In the genomic region with DNA sequence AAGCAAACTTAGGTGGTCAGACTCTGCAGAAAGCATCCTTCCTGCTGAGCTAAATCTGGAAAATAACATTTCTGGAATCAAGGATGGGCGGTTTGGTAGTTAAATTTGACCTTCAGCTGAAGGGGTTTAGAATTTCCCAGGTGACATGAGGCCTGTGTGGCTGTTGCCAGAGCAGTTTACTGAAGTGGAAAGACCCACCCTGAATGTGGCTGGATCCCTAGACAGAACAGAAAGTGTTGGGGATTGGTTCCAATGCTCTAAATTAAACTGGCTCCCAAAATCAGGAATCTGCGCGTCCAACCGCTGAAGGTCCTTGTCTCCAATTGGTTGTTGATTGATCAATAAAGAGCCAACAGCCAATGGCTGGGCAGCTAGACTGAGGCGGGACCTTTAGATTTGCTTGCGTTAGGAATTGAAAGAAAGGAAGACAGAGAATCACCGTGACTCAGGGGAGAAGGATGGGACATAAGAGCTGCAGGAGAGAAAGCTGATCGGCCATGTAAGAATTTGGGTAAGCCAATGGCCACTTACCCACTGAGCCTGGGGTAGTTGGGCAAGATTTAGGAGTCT, we compare ENCODE assay signal across 9 mouse cellular contexts. TPM values are rescaled to one million over a fixed set of nuclear protein-coding genes. Genes with fewer than 3 reads are reported as not detected.
A peak's percentile ranks its signal among the peaks of the same experiment; 100 is the strongest.
DNase-seq lines count a peak whose midpoint lies in the region; ATAC-seq and TF ChIP-seq lines count a peak whose summit lies in the region.
"Had no signal": no experiment of that assay in that cellular context is flagged by ENCODE, and none has a peak within 500 bp of the region (broad histone marks: within the 10 kb centered on the region; RNA-seq: fewer than 3 reads in every experiment).

No protein-coding gene starts in this region.

- no peak overlapping the region for H3K9ac ChIP-seq in heart, adult 2 months (ENCODE audit: low read depth, low read length)
- peak overlapping the region; percentile 8 for H3K9ac ChIP-seq in CH12.LX (ENCODE audit: insufficient read depth, low read depth)
- H3K9ac ChIP-seq in embryonic facial prominence, embryonic 13.5 days: no peak overlapping the region
- no peak overlapping the region for H3K9ac ChIP-seq in intestine, embryonic 16.5 days (ENCODE audit: low read depth, low read length)

- no peak overlapping the region for H3K27ac ChIP-seq in heart, adult 2 months
- no peak overlapping the region for H3K27ac ChIP-seq in CH12.LX (ENCODE audit: insufficient read depth, low read depth)
- H3K27ac ChIP-seq in embryonic facial prominence, embryonic 13.5 days: no peak overlapping the region
- no peak overlapping the region for H3K27ac ChIP-seq in intestine, embryonic 16.5 days (ENCODE audit: low read length)
- H3K27ac ChIP-seq: left cerebral cortex, adult 2 months had no signal

- intact Hi-C loops in heart, adult 2 months (cut with DNase I): no loop called here

- TF ChIP-seq RAD21 in CH12.LX (IDR thresholded peaks at IDR 0.05; ENCODE audit: low read depth, low read length): no peak

- no peaks in the 10 kb centered on the region for H3K36me3 ChIP-seq in heart, adult 2 months (ENCODE audit: control insufficient read depth, insufficient read depth, low read length)
- no peaks in the 10 kb centered on the region for H3K36me3 ChIP-seq in CH12.LX (replicated peaks in 1 of 2; ENCODE audit: control insufficient read depth in 1 of 2, insufficient read depth in 1 of 2, low read length in 1 of 2)
- no peaks in the 10 kb centered on the region for H3K36me3 ChIP-seq in embryonic facial prominence, embryonic 13.5 days
- no peaks in the 10 kb centered on the region for H3K36me3 ChIP-seq in intestine, embryonic 16.5 days (ENCODE audit: control insufficient read depth, insufficient read depth, low read length)

- ATAC-seq in embryonic facial prominence, embryonic 13.5 days (ENCODE audit: insufficient number of reproducible peaks, insufficient read depth, low FRiP score, low TSS enrichment, low read depth): no peak
- ATAC-seq in intestine, embryonic 16.5 days: 0 out of 2 replicates have a peak, but pooled peaks have one; percentile 11

- peak; percentile 34 for DNase-seq in heart, adult 11 months
- no peak for DNase-seq in heart, adult 2 months
- DNase-seq in CH12.LX (ENCODE audit: extremely low read depth): no peak
- no peak for DNase-seq in thymus, adult 18-20 months
- DNase-seq in layer of hippocampus, adult 9-11 months: no peak
- DNase-seq in ovary, postnatal 36 days (ENCODE audit: low spot score): no peak

- 56% methylated on average over 8 of the region's 8 CpGs for WGBS in heart, adult 2 months
- 53% methylated on average over 8 of the region's 8 CpGs for WGBS in embryonic facial prominence, embryonic 13.5 days
- WGBS in intestine, embryonic 16.5 days: 49% methylated on average over 8 of the region's 8 CpGs

- H3K9me3 ChIP-seq in CH12.LX (replicated peaks; ENCODE audit: low read length): no peaks in the 10 kb centered on the region
- no peaks in the 10 kb centered on the region for H3K9me3 ChIP-seq in embryonic facial prominence, embryonic 13.5 days
- no peaks in the 10 kb centered on the region for H3K9me3 ChIP-seq in intestine, embryonic 16.5 days (ENCODE audit: control insufficient read depth, low read length)

- no peaks in the 10 kb centered on the region for H3K4me1 ChIP-seq in heart, adult 2 months (ENCODE audit: control insufficient read depth, insufficient read depth, low read length)
- H3K4me1 ChIP-seq in CH12.LX (ENCODE audit: control insufficient read depth in 1 of 2, insufficient read depth in 2 of 2): peaks cover 6% of the 10 kb centered on the region in 2 experiments; a peak in 3 of 4 replicates
- H3K4me1 ChIP-seq in embryonic facial prominence, embryonic 13.5 days: no peaks in the 10 kb centered on the region
- no peaks in the 10 kb centered on the region for H3K4me1 ChIP-seq in intestine, embryonic 16.5 days (ENCODE audit: control insufficient read depth, insufficient read depth, low read length)

- TF ChIP-seq CTCF in heart, adult 2 months (IDR thresholded peaks at IDR 0.05): no peak
- no peak for TF ChIP-seq CTCF in CH12.LX (conservative IDR thresholded peaks at IDR 0.05 in 1 of 2, IDR thresholded peaks at IDR 0.05 in 1 of 2; ENCODE audit: low read depth in 2 of 2, low read length in 2 of 2)

- no peak for TF ChIP-seq POLR2A in heart, adult 2 months (IDR thresholded peaks at IDR 0.05; ENCODE audit: insufficient read depth, low read depth, low read length)
- peak; percentile 47 for TF ChIP-seq POLR2A in CH12.LX (IDR thresholded peaks at IDR 0.05; ENCODE audit: low read depth, low read length)

- in situ Hi-C loops in CH12.LX (cut with MboI; ENCODE audit: low pct_ligation_motif_present, low pct_unique_long_range_greater_than_20kb, low sequenced_read_pairs): no loop called here

- peak overlapping the region; percentile 61 for H3K4me2 ChIP-seq in CH12.LX (ENCODE audit: insufficient read depth, low read depth, poor library complexity, severe bottlenecking)
- H3K4me2 ChIP-seq in embryonic facial prominence, embryonic 13.5 days: peak overlapping the region; percentile 44
- H3K4me2 ChIP-seq in intestine, embryonic 16.5 days (ENCODE audit: low read depth, low read length): no peak overlapping the region; the same call in 1 of the 2 replicates

- no peak for TF ChIP-seq EP300 in heart, adult 2 months (IDR thresholded peaks at IDR 0.05; ENCODE audit: insufficient read depth, low read depth, low read length)
- no peak; the same call in 1 of the 2 replicates for TF ChIP-seq EP300 in CH12.LX (IDR thresholded peaks at IDR 0.05; ENCODE audit: low read length)

- H3K79me2 ChIP-seq in heart, adult 2 months (replicated peaks; ENCODE audit: control insufficient read depth, insufficient read depth, low read length): no peaks in the 10 kb centered on the region
- H3K79me2 ChIP-seq in CH12.LX (replicated peaks; ENCODE audit: control insufficient read depth, extremely low read depth, insufficient read depth, poor library complexity, severe bottlenecking): no peaks in the 10 kb centered on the region

- no peaks in the 10 kb centered on the region for H3K27me3 ChIP-seq in heart, adult 2 months (ENCODE audit: control insufficient read depth, insufficient read depth, low read length)
- no peaks in the 10 kb centered on the region for H3K27me3 ChIP-seq in CH12.LX (replicated peaks)
- H3K27me3 ChIP-seq in embryonic facial prominence, embryonic 13.5 days: no peaks in the 10 kb centered on the region
- no peaks in the 10 kb centered on the region for H3K27me3 ChIP-seq in intestine, embryonic 16.5 days (replicated peaks; ENCODE audit: control insufficient read depth, insufficient read depth, low read length)

- H3K4me3 ChIP-seq in heart, adult 2 months: no peak overlapping the region
- peak overlapping the region; percentile 24 to 64 (median 58) for H3K4me3 ChIP-seq in CH12.LX (replicated peaks in 1 of 3; ENCODE audit: low read depth in 2 of 3, low read length in 2 of 3, poor library complexity in 1 of 3)
- H3K4me3 ChIP-seq in embryonic facial prominence, embryonic 13.5 days: peak overlapping the region; percentile 27
- peak overlapping the region; percentile 33 for H3K4me3 ChIP-seq in intestine, embryonic 16.5 days (ENCODE audit: low read length)
- H3K4me3 ChIP-seq: left cerebral cortex, adult 2 months had no signal

- dilution Hi-C loops in CH12.LX (cut with MboI; ENCODE audit: extremely low pct_ligation_motif_present, extremely low pct_unique_long_range_greater_than_20kb, low sequenced_read_pairs): no loop called here

TF ChIP-seq in CH12.LX, 34 proteins besides CTCF, POLR2A, EP300 and RAD21:
- TF ChIP-seq TCF12 (IDR thresholded peaks at IDR 0.05; ENCODE audit: low read depth, low read length) (peak; percentile 16; the same call in 1 of the 2 replicates), GABPA (IDR thresholded peaks at IDR 0.05; ENCODE audit: insufficient replicate concordance, low read depth, low read length) (no peak), CHD2 (IDR thresholded peaks at IDR 0.05; ENCODE audit: low read length) (peak; percentile 33; the same call in 1 of the 2 replicates)

RNA-seq across cellular contexts. Expression of a gene that starts 11.5 kb away (rescaled TPM):
- 10 to 100 TPM; 24.0 to 28.1 TPM for total RNA-seq in heart, adult 2 months (2021)
- polyA plus RNA-seq in heart, adult 2 months (2012; rRNA removed): 6.4 and 10.7 TPM in 2 replicates
- total RNA-seq in CH12.LX (2012; rRNA removed) (56.4 and 62.0 TPM in 2 replicates), CH12.LX (2014; rRNA removed) (79.3 and 91.7 TPM in 2 replicates)
- 67.5 and 88.5 TPM in 2 replicates for polyA plus RNA-seq in CH12.LX (2012; ENCODE audit: insufficient read length, low read depth)
- 52.4 and 58.3 TPM in 2 replicates for polyA plus RNA-seq in embryonic facial prominence, embryonic 13.5 days (2015; fragmentation: Nextera tagmentation; extraction: Ambion mirVana)
- 32.8 and 35.9 TPM in 2 replicates for polyA plus RNA-seq in intestine, embryonic 16.5 days (2015; fragmentation: Nextera tagmentation; extraction: Ambion mirVana)

RNA-seq across cellular contexts. Expression of a gene that starts 34.2 kb away (rescaled TPM):
- not detected for total RNA-seq in heart, adult 2 months (2021)
- polyA plus RNA-seq in heart, adult 2 months (2012; rRNA removed): 0.06 and 0.45 TPM in 2 replicates
- 0.13 and 0.50 TPM in 2 replicates for total RNA-seq in CH12.LX (2012; rRNA removed)
- 0.39 and 0.79 TPM in 2 replicates for total RNA-seq in CH12.LX (2014; rRNA removed)
- 0.12 and 0.23 TPM in 2 replicates for polyA plus RNA-seq in CH12.LX (2012; ENCODE audit: insufficient read length, low read depth)
- 1.0 and 1.7 TPM in 2 replicates for polyA plus RNA-seq in embryonic facial prominence, embryonic 13.5 days (2015; fragmentation: Nextera tagmentation; extraction: Ambion mirVana)
- 0.99 and 1.6 TPM in 2 replicates for polyA plus RNA-seq in intestine, embryonic 16.5 days (2015; fragmentation: Nextera tagmentation; extraction: Ambion mirVana)
